Mouse (Mus musculus): ENCODE measurements around the gene Malsu1. TPM values are rescaled to one million over a fixed set of nuclear protein-coding genes. Genes with fewer than 3 reads are reported as not detected.

Malsu1 gene
- polyA plus RNA-seq, 1 experiment from 2014 or later: 64.8 TPM

- Histone ChIP-seq H3K4me3 (ENCODE audit: low read length) (no peak overlapping the region), H3K4me2 (ENCODE audit: low read depth, low read length) (no peak overlapping the region), H3K27ac (ENCODE audit: low read length) (no peak overlapping the region), H3K27me3 (ENCODE audit: control insufficient read depth, insufficient read depth, low read length) (no peaks in the 10 kb centered on the region), H3K36me3 (ENCODE audit: control insufficient read depth, insufficient read depth) (peaks cover 9% of the 10 kb centered on the region), H3K4me1 (ENCODE audit: control insufficient read depth, insufficient read depth, low read length) (peaks cover 4% of the 10 kb centered on the region; the same call in 1 of the 2 replicates), H3K9me3 (replicated peaks; ENCODE audit: control insufficient read depth, low read length) (no peaks in the 10 kb centered on the region), H3K9ac (ENCODE audit: low read length) (no peak overlapping the region)
- no peak for ATAC-seq (replicated peaks; ENCODE audit: extremely low read depth, insufficient read depth, low FRiP score)
- WGBS: 68% methylated on average over 8 of the region's 8 CpGs
Measured at GRCm38 (mm10) chr6:49118446-49118845, 44.9 kb downstream of the Malsu1 start.

GRCm38 (mm10) chr6:49119462-49120135, 46.0 kb downstream of the Malsu1 start:
- Histone ChIP-seq H3K4me1 (ENCODE audit: control insufficient read depth, insufficient read depth, low read length) (peaks cover 4% of the 10 kb centered on the region; the same call in 1 of the 2 replicates), H3K36me3 (ENCODE audit: control insufficient read depth, insufficient read depth) (peaks cover 9% of the 10 kb centered on the region), H3K9ac (ENCODE audit: low read length) (no peak overlapping the region), H3K27ac (ENCODE audit: low read length) (no peak overlapping the region), H3K9me3 (replicated peaks; ENCODE audit: control insufficient read depth, low read length) (no peaks in the 10 kb centered on the region), H3K27me3 (ENCODE audit: control insufficient read depth, insufficient read depth, low read length) (no peaks in the 10 kb centered on the region), H3K4me3 (ENCODE audit: low read length) (no peak overlapping the region), H3K4me2 (ENCODE audit: low read depth, low read length) (no peak overlapping the region)
- 53% methylated on average over 1 of the region's 1 CpGs for WGBS
- 0 out of 2 replicates have a peak, but pooled peaks have one; percentile 18 for ATAC-seq (replicated peaks; ENCODE audit: extremely low read depth, insufficient read depth, low FRiP score)

- Histone ChIP-seq H3K27ac (ENCODE audit: low read length) (no peak overlapping the region), H3K4me3 (ENCODE audit: low read length) (no peak overlapping the region), H3K9ac (ENCODE audit: low read length) (no peak overlapping the region), H3K9me3 (replicated peaks; ENCODE audit: control insufficient read depth, low read length) (no peaks in the 10 kb centered on the region), H3K4me1 (ENCODE audit: control insufficient read depth, insufficient read depth, low read length) (peaks cover 4% of the 10 kb centered on the region; the same call in 1 of the 2 replicates), H3K27me3 (ENCODE audit: control insufficient read depth, insufficient read depth, low read length) (no peaks in the 10 kb centered on the region), H3K36me3 (ENCODE audit: control insufficient read depth, insufficient read depth) (peaks cover 9% of the 10 kb centered on the region), H3K4me2 (ENCODE audit: low read depth, low read length) (no peak overlapping the region)
- no peak for ATAC-seq (replicated peaks; ENCODE audit: extremely low read depth, insufficient read depth, low FRiP score)
- WGBS: 87% methylated on average over 3 of the region's 3 CpGs
Measured at GRCm38 (mm10) chr6:49120370-49120769, 46.8 kb downstream of the Malsu1 start.

- no peak for ATAC-seq (replicated peaks; ENCODE audit: extremely low read depth, insufficient read depth, low FRiP score)
- Histone ChIP-seq H3K9ac (ENCODE audit: low read length) (no peak overlapping the region), H3K27ac (ENCODE audit: low read length) (no peak overlapping the region), H3K4me2 (ENCODE audit: low read depth, low read length) (no peak overlapping the region), H3K27me3 (ENCODE audit: control insufficient read depth, insufficient read depth, low read length) (no peaks in the 10 kb centered on the region), H3K4me1 (ENCODE audit: control insufficient read depth, insufficient read depth, low read length) (peaks cover 4% of the 10 kb centered on the region; the same call in 1 of the 2 replicates), H3K4me3 (ENCODE audit: low read length) (no peak overlapping the region), H3K36me3 (ENCODE audit: control insufficient read depth, insufficient read depth) (peaks cover 6% of the 10 kb centered on the region; the same call in 1 of the 2 replicates), H3K9me3 (replicated peaks; ENCODE audit: control insufficient read depth, low read length) (no peaks in the 10 kb centered on the region)
Measured at GRCm38 (mm10) chr6:49130328-49130727, 56.7 kb downstream of the Malsu1 start.

DNA sequence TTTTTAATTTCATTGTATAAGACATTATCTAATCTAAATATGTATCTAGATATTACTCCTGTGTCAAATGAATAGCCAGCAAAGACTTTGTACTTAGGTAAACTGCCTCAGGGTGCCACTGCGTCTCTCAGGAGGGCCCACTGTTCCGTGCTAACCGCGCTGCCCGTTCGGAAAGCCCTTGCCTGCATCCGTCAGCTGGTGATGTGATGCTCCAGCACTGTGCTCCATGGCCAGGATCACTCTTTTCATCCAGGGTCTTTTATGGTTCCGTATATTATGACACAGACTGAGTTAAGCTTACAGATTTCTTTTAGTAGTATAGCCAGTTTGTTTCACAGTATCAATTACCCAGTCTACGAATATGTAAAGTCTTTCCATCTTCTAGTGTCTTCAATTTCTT, 58.3 kb downstream of the Malsu1 start:
- Histone ChIP-seq H3K36me3 (ENCODE audit: control insufficient read depth, insufficient read depth) (peaks cover 6% of the 10 kb centered on the region; the same call in 1 of the 2 replicates), H3K9me3 (replicated peaks; ENCODE audit: control insufficient read depth, low read length) (no peaks in the 10 kb centered on the region), H3K9ac (ENCODE audit: low read length) (no peak overlapping the region), H3K27ac (ENCODE audit: low read length) (no peak overlapping the region), H3K4me2 (ENCODE audit: low read depth, low read length) (no peak overlapping the region), H3K4me3 (ENCODE audit: low read length) (no peak overlapping the region), H3K27me3 (ENCODE audit: control insufficient read depth, insufficient read depth, low read length) (no peaks in the 10 kb centered on the region), H3K4me1 (ENCODE audit: control insufficient read depth, insufficient read depth, low read length) (peaks cover 4% of the 10 kb centered on the region; the same call in 1 of the 2 replicates)
- ATAC-seq (replicated peaks; ENCODE audit: extremely low read depth, insufficient read depth, low FRiP score): no peak
- WGBS: 89% methylated on average over 9 of the region's 9 CpGs

DNA sequence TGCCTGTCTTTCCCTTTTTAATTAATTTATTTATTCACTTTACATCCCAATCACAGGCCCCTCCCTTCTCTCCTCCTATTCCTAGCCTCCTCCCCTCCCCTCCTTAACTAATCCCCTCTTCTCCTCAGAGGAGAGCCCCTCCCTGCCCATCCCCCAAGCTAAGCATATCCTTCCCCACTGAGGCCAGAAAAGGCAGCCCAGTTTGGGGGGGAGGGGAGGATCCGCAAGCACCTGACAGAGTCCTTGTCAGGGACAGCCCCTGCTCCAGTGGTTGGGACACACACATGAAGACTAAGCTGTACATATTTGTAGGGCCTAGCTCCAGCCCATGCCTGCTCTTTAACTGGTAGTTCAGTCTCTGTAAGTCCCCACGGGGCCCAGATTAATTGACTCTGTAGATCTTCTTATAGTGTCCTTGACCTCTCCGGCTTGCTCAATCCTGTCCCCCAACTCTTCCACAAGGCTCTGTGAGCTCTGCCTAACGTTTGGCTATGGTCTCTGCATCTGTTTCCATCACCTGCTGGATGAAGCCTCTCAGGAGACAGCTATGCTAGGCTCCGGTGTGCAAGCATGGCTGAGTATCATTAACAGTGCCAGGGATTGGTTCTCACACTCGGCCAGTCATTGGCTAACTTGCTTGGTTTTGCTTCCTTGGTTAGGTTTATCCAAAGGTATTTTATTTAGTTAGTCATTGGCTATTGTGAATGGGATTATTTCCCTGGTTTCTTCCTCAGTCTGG, 58.9 kb downstream of the Malsu1 start:
- Histone ChIP-seq H3K4me2 (ENCODE audit: low read depth, low read length) (no peak overlapping the region), H3K36me3 (ENCODE audit: control insufficient read depth, insufficient read depth) (peaks cover 6% of the 10 kb centered on the region; the same call in 1 of the 2 replicates), H3K4me3 (ENCODE audit: low read length) (no peak overlapping the region), H3K4me1 (ENCODE audit: control insufficient read depth, insufficient read depth, low read length) (peaks cover 4% of the 10 kb centered on the region; the same call in 1 of the 2 replicates), H3K27ac (ENCODE audit: low read length) (no peak overlapping the region), H3K9me3 (replicated peaks; ENCODE audit: control insufficient read depth, low read length) (no peaks in the 10 kb centered on the region), H3K9ac (ENCODE audit: low read length) (no peak overlapping the region), H3K27me3 (ENCODE audit: control insufficient read depth, insufficient read depth, low read length) (no peaks in the 10 kb centered on the region)
- no peak for ATAC-seq (replicated peaks; ENCODE audit: extremely low read depth, insufficient read depth, low FRiP score)
- 64% methylated on average over 6 of the region's 6 CpGs for WGBS

Other genes starting within 250 kb of the Malsu1 start
- 78.4 and 88.4 TPM in 2 replicates for gene Tmem176a, start 232.9 kb upstream of the Malsu1 start, polyA plus RNA-seq (2015; fragmentation: Nextera tagmentation; extraction: Ambion mirVana)
- 217 and 227 TPM in 2 replicates for gene Tmem176b, start 232.3 kb upstream of the Malsu1 start, polyA plus RNA-seq (2015; fragmentation: Nextera tagmentation; extraction: Ambion mirVana)
- gene Aoc1, start 200.9 kb upstream of the Malsu1 start, polyA plus RNA-seq (2015; fragmentation: Nextera tagmentation; extraction: Ambion mirVana): 0.84 TPM in 1 of 2 replicates, not detected in the other
- gene 1600015I10Rik, start 143.9 kb upstream of the Malsu1 start, polyA plus RNA-seq (2015; fragmentation: Nextera tagmentation; extraction: Ambion mirVana): not detected in 2 replicates
- not detected in 2 replicates for gene Doxl2, start 98.8 kb upstream of the Malsu1 start, polyA plus RNA-seq (2015; fragmentation: Nextera tagmentation; extraction: Ambion mirVana)
- not detected in 2 replicates for gene Svs1, start 86.9 kb upstream of the Malsu1 start, polyA plus RNA-seq (2015; fragmentation: Nextera tagmentation; extraction: Ambion mirVana)
- gene Gpnmb, start 37.2 kb upstream of the Malsu1 start, polyA plus RNA-seq (2015; fragmentation: Nextera tagmentation; extraction: Ambion mirVana): 5.5 and 7.0 TPM in 2 replicates
- 33.1 and 33.5 TPM in 2 replicates for gene Igf2bp3, start 141.2 kb downstream of the Malsu1 start, polyA plus RNA-seq (2015; fragmentation: Nextera tagmentation; extraction: Ambion mirVana)
- gene Tra2a, start 190.2 kb downstream of the Malsu1 start, polyA plus RNA-seq (2015; fragmentation: Nextera tagmentation; extraction: Ambion mirVana): 60.9 and 69.8 TPM in 2 replicates
- 7.5 and 9.9 TPM in 2 replicates for gene Ccdc126, start 245.5 kb downstream of the Malsu1 start, polyA plus RNA-seq (2015; fragmentation: Nextera tagmentation; extraction: Ambion mirVana)

Measured in heart, embryonic 16.5 days (tissue).